Mouse (Mus musculus): ENCODE results near the gene Nphp1. TPM values are rescaled to one million over a fixed set of nuclear protein-coding genes. Genes with fewer than 3 reads are reported as not detected.

The Nphp1 gene
- polyA plus RNA-seq, 1 experiment, result 5.6 TPM

DNA sequence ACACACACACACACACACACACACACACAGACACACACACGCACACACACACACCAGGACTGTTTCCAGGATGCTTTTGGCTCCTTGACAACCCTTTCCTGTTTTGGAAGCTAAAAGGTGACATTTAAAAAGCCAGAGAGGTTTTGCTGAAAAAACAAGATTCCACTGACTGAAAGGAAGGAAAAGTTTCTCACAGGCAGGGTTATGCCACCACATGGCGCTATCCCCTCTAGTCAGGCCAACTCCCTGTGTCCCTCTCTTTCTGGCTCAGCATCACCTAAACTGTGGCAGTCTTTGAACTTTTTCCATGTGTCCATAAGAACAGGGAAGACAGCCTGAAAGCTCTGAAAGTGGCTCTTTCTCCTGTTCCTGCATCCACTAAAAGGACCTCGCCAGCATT is 50.8 kb downstream of the Nphp1 start:
- H3K27ac ChIP-seq (ENCODE audit: control insufficient read depth, insufficient read depth, low read length), result no peak overlapping the region
- WGBS, result 91% methylated on average over 3 of the region's 3 CpGs
- no peak for DNase-seq
- H3K27me3 ChIP-seq (ENCODE audit: control insufficient read depth, insufficient read depth, low read length), result no peaks in the 10 kb centered on the region
- no peak for TF ChIP-seq CTCF (IDR thresholded peaks at IDR 0.05; ENCODE audit: borderline replicate concordance, control insufficient read depth, extremely low read depth, insufficient read depth, low read length, poor library complexity)
- TF ChIP-seq POLR2A (IDR thresholded peaks at IDR 0.05; ENCODE audit: control insufficient read depth, extremely low read depth, insufficient read depth, low read length, poor library complexity), result no peak
- H3K4me1 ChIP-seq (replicated peaks; ENCODE audit: control insufficient read depth, insufficient read depth, low read length), result no peaks in the 10 kb centered on the region
- no peak overlapping the region for H3K4me3 ChIP-seq (ENCODE audit: control insufficient read depth, insufficient read depth, low read length)
- no peaks in the 10 kb centered on the region for H3K36me3 ChIP-seq (ENCODE audit: control insufficient read depth, insufficient read depth, low read length)

DNA sequence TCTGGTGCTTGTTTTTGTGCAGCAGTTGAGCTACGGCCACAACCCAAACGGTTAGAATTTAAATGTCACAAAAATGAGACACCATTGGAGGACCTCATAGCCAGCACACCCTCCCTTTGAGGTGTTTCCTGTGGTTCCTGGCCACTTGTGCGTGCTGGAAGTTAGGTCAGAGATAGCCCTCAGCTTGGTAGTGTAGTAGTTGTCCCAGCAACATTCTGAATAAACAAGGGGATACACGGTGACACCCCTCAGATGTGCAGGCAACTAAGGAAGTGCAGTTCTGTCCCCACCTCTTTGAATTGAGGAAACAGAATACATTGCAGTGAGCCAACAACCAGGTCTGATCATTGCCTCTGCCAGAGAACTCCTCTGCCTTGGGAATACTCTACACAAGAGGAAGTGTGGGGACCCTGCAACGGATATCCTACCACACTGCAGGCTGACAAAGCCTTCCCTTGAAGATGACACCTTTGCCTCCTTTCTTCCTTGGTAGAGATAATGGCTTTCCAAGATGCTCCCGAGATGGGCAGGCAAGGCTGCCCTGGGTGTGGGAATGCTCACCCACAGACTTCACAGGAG is 52.0 kb downstream of the Nphp1 start:
- 35% methylated on average over 6 of the region's 6 CpGs for WGBS
- Histone ChIP-seq H3K36me3 (ENCODE audit: control insufficient read depth, insufficient read depth, low read length) (no peaks in the 10 kb centered on the region), H3K4me1 (replicated peaks; ENCODE audit: control insufficient read depth, insufficient read depth, low read length) (no peaks in the 10 kb centered on the region), H3K4me3 (ENCODE audit: control insufficient read depth, insufficient read depth, low read length) (no peak overlapping the region), H3K27me3 (ENCODE audit: control insufficient read depth, insufficient read depth, low read length) (no peaks in the 10 kb centered on the region), H3K27ac (ENCODE audit: control insufficient read depth, insufficient read depth, low read length) (no peak overlapping the region)
- TF ChIP-seq CTCF (IDR thresholded peaks at IDR 0.05; ENCODE audit: borderline replicate concordance, control insufficient read depth, extremely low read depth, insufficient read depth, low read length, poor library complexity) (no peak), POLR2A (IDR thresholded peaks at IDR 0.05; ENCODE audit: control insufficient read depth, extremely low read depth, insufficient read depth, low read length, poor library complexity) (no peak)
- DNase-seq, result no peak

DNA sequence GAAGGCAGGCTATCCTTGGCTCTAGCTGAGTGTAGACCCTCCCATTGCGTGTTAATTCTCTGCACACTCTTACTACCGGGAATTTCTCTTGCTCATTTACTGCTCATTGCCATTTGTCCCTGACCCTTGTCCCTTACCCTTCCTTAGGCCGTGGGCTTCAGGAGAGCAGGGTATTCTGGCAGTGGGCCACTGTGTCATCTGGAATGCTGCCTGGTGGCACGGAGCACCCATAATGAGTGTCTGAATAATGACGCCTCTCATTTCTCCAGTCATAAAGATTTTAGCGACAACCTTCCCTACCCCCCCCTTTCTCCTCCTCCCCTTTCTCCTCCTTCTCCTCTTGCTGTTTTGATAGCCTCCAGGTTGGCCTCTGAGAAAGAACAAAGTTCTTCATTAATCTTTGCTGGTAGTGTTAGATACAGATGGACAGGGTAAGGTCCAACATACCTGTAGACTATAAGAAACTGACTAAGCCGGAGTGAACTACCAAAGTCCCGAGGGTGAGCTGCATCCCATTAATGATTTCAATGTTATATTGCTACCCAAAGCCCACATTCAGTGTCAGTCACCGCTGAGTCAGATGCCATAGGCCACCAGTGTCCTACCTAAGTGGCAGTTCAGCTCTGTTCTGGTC is 53.1 kb downstream of the Nphp1 start:
- TF ChIP-seq CTCF (IDR thresholded peaks at IDR 0.05; ENCODE audit: borderline replicate concordance, control insufficient read depth, extremely low read depth, insufficient read depth, low read length, poor library complexity) (no peak), POLR2A (IDR thresholded peaks at IDR 0.05; ENCODE audit: control insufficient read depth, extremely low read depth, insufficient read depth, low read length, poor library complexity) (no peak)
- 96% methylated on average over 9 of the region's 9 CpGs for WGBS
- no peaks in the 10 kb centered on the region for H3K36me3 ChIP-seq (ENCODE audit: control insufficient read depth, insufficient read depth, low read length)
- H3K27ac ChIP-seq (ENCODE audit: control insufficient read depth, insufficient read depth, low read length), result no peak overlapping the region
- no peak for DNase-seq
- H3K27me3 ChIP-seq (ENCODE audit: control insufficient read depth, insufficient read depth, low read length), result no peaks in the 10 kb centered on the region
- no peak overlapping the region for H3K4me3 ChIP-seq (ENCODE audit: control insufficient read depth, insufficient read depth, low read length)
- no peaks in the 10 kb centered on the region for H3K4me1 ChIP-seq (replicated peaks; ENCODE audit: control insufficient read depth, insufficient read depth, low read length)

DNA sequence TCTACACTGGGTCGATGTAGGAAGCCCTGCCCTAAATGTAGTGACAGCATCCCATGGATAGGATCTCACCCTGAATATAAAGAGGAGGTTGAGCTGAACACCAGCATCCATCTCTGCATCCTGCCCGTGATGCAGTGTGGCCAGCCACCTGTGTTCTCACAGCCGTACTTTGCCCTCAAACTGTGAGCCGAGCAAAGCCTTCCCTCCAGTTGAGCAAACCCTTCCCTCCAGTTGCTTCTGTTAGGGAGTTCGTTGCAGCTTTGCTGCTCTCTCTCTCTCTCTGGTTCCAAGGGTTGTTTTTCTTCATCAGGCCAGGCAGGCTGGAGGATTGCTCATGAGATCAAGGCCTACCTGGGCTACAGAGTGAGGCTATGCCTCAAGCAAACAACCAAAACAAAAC is 53.8 kb downstream of the Nphp1 start:
- no peaks in the 10 kb centered on the region for H3K36me3 ChIP-seq (ENCODE audit: control insufficient read depth, insufficient read depth, low read length)
- 85% methylated on average over 5 of the region's 5 CpGs for WGBS
- peaks cover 2% of the 10 kb centered on the region; the same call in 1 of the 2 replicates for H3K27me3 ChIP-seq (ENCODE audit: control insufficient read depth, insufficient read depth, low read length)
- DNase-seq, result no peak
- H3K27ac ChIP-seq (ENCODE audit: control insufficient read depth, insufficient read depth, low read length), result no peak overlapping the region
- TF ChIP-seq POLR2A (IDR thresholded peaks at IDR 0.05; ENCODE audit: control insufficient read depth, extremely low read depth, insufficient read depth, low read length, poor library complexity), result no peak
- no peak for TF ChIP-seq CTCF (IDR thresholded peaks at IDR 0.05; ENCODE audit: borderline replicate concordance, control insufficient read depth, extremely low read depth, insufficient read depth, low read length, poor library complexity)
- H3K4me1 ChIP-seq (replicated peaks; ENCODE audit: control insufficient read depth, insufficient read depth, low read length), result no peaks in the 10 kb centered on the region
- no peak overlapping the region for H3K4me3 ChIP-seq (ENCODE audit: control insufficient read depth, insufficient read depth, low read length)

DNA sequence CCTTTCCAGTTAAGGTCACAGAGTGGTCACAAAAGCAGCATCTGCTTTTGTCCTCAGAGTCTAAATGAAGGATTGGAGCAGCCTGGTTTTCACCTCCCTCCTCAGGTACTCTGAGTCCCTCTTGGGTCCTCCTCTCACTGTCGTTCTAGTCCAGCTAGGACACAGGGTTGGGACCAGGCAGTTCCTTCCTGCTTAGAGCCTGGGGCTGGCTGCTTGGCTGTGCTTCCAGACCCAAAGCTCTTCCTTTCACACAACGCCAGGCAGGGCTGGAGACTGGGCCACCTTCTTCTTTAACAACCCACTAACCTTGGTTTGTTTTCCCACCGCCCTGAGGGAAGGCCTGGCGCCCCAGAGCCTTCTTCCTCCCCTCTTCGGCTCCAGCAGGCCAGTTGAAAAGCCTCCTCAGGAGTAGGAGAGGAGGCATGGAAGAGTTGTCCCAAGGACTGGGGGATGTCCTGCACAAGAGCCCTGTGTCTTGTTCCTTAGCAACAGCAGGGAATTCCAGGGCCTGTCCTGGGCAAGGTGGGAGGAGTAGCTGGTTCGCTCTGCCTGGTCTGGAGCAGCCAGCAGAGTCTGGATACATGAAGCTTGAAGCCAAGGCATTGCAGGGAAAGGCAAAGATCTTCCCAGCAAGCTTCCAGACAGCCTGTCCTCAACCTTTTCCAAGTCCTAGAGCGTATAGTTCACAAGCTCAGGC is 58.2 kb downstream of the Nphp1 start:
- WGBS, result 86% methylated on average over 7 of the region's 7 CpGs
- TF ChIP-seq CTCF (IDR thresholded peaks at IDR 0.05; ENCODE audit: borderline replicate concordance, control insufficient read depth, extremely low read depth, insufficient read depth, low read length, poor library complexity) (no peak), POLR2A (IDR thresholded peaks at IDR 0.05; ENCODE audit: control insufficient read depth, extremely low read depth, insufficient read depth, low read length, poor library complexity) (no peak)
- H3K4me3 ChIP-seq (ENCODE audit: control insufficient read depth, insufficient read depth, low read length), result no peak overlapping the region
- no peak overlapping the region for H3K27ac ChIP-seq (ENCODE audit: control insufficient read depth, insufficient read depth, low read length)
- DNase-seq, result no peak
- H3K36me3 ChIP-seq (ENCODE audit: control insufficient read depth, insufficient read depth, low read length), result no peaks in the 10 kb centered on the region
- H3K27me3 ChIP-seq (ENCODE audit: control insufficient read depth, insufficient read depth, low read length), result peaks cover 8% of the 10 kb centered on the region; the same call in 1 of the 2 replicates
- H3K4me1 ChIP-seq (replicated peaks; ENCODE audit: control insufficient read depth, insufficient read depth, low read length), result peaks cover 3% of the 10 kb centered on the region; the same call in 1 of the 2 replicates

DNA sequence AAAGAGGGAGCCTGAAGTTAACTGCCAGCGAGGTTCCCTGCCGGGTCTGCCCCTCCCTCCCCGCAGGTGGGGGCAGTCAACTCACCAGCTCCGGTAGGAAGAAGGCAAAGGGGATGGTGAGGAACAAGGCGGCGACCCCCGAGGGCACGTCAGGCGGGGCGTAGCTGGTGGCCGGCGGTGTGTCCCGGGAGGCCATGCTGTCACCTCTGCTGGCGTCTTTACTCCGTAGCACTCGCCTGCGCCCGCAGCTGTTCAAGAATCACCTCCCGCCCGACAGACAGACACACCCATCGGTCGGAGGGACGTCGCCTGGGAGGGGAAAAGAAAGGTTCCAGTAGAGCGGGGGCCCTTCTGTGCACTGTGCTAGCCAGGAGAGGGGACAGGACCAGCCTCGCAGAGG is 59.0 kb downstream of the Nphp1 start, which contains the start of gene Mall:
Gene Mall, minus strand, starts transcription at position 262 of the 400 bp plus-strand sequence.
- peaks cover 8% of the 10 kb centered on the region; the same call in 1 of the 2 replicates for H3K27me3 ChIP-seq (ENCODE audit: control insufficient read depth, insufficient read depth, low read length)
- H3K27ac ChIP-seq (ENCODE audit: control insufficient read depth, insufficient read depth, low read length), result no peak within 1 kb of the TSS
- H3K36me3 ChIP-seq (ENCODE audit: control insufficient read depth, insufficient read depth, low read length), result no peaks in the 10 kb centered on the region
- DNase-seq, result no peak
- peaks cover 3% of the 10 kb centered on the region; the same call in 1 of the 2 replicates for H3K4me1 ChIP-seq (replicated peaks; ENCODE audit: control insufficient read depth, insufficient read depth, low read length)
- 2% methylated on average over 26 of the region's 26 CpGs for WGBS
- H3K4me3 ChIP-seq (ENCODE audit: control insufficient read depth, insufficient read depth, low read length), result no peak within 1 kb of the TSS
- TF ChIP-seq POLR2A (IDR thresholded peaks at IDR 0.05; ENCODE audit: control insufficient read depth, extremely low read depth, insufficient read depth, low read length, poor library complexity) (no peak), CTCF (IDR thresholded peaks at IDR 0.05; ENCODE audit: borderline replicate concordance, control insufficient read depth, extremely low read depth, insufficient read depth, low read length, poor library complexity) (no peak)

Data from thymus, adult 2 months (tissue).